Mouse (Mus musculus) ES-Bruce4 (cell line): Measurements from ENCODE around the gene Pnrc1. TPM values are rescaled to one million over a fixed set of nuclear protein-coding genes. Genes with fewer than 3 reads are reported as not detected.
"Not testable (repeated sequence)": the region's sequence is repeated elsewhere in the genome, so short reads cannot be mapped to it uniquely, and the experiment has no call there.

Experiments used
- H3K27ac ChIP-seq: 2 replicates; pipeline ENCODE4 v1.5.1; 2012; ENCODE audit warnings: low read length, inconsistent platforms; ENCODE audit not compliant: insufficient read depth
- H3K27me3 ChIP-seq: 2 replicates; pipeline ENCODE4 v1.6.1; 2012; ENCODE audit warnings: mild to moderate bottlenecking, low read length, inconsistent platforms; ENCODE audit not compliant: control insufficient read depth, poor library complexity, insufficient read depth, severe bottlenecking
- H3K36me3 ChIP-seq: 2 replicates; pipeline ENCODE4 v1.6.1; 2012; ENCODE audit warnings: inconsistent platforms, mild to moderate bottlenecking, low read length, moderate library complexity; ENCODE audit not compliant: control insufficient read depth, poor library complexity, insufficient read depth, severe bottlenecking
- H3K4me1 ChIP-seq: one replicate; pipeline ENCODE4 v1.8.1; 2011; ENCODE audit warnings: low read length; ENCODE audit not compliant: control insufficient read depth, insufficient read depth
- H3K4me3 ChIP-seq: 2 replicates; pipeline ENCODE4 v1.5.1; 2011; ENCODE audit warnings: low read depth, mild to moderate bottlenecking, low read length
- H3K9ac ChIP-seq: 2 replicates; pipeline ENCODE4 v1.6.1; 2012; ENCODE audit warnings: low read depth, mild to moderate bottlenecking, inconsistent platforms; ENCODE audit not compliant: poor library complexity, severe bottlenecking
- H3K9me3 ChIP-seq: replicated peaks from 2 replicates; pipeline ENCODE4 v1.6.1; 2012; ENCODE audit warnings: mild to moderate bottlenecking, low read length, inconsistent platforms; ENCODE audit not compliant: control insufficient read depth, poor library complexity, insufficient read depth, severe bottlenecking
- CTCF ChIP-seq: IDR thresholded peaks from one replicate; pipeline ENCODE4 v1.8.1; 2011; ENCODE audit warnings: low read depth, low read length
- EP300 ChIP-seq: IDR thresholded peaks from 2 replicates; pipeline ENCODE4 v1.6.1; 2011; ENCODE audit warnings: low read depth, low read length; ENCODE audit not compliant: insufficient read depth
- POLR2A ChIP-seq: IDR thresholded peaks from one replicate; pipeline ENCODE4 v1.8.1; 2011; ENCODE audit warnings: low read length; ENCODE audit not compliant: insufficient read depth
- polyA plus RNA-seq: library from polyadenylated mRNA; stranded (reverse); fragments of >200 nt; gene quantifications from 2 replicates; pipeline ENCODE4 v1.2.4, GENCODE M21; 2011; ENCODE audit warnings: low read depth; ENCODE audit not compliant: missing spikeins, insufficient read depth, insufficient read length

Gene Pnrc1
- polyA plus RNA-seq, 1 experiment: 72.9 TPM

- Histone ChIP-seq H3K27me3 (no peaks in the 10 kb centered on the region), H3K27ac (no peak overlapping the region)
- no peak for TF ChIP-seq CTCF
- TF ChIP-seq POLR2A: no peak
These were observed 21.0 kb upstream of the Pnrc1 start for GRCm38 (mm10) chr4:33310840-33311437.

GRCm38 (mm10) chr4:33309764-33310757, 20.1 kb upstream of the Pnrc1 start, which contains the start of gene Rngtt:
TSS of gene Rngtt (plus strand) at chr4:33310311.
- Histone ChIP-seq H3K4me3 (peak within 1 kb of the TSS; percentile 97), H3K36me3 (0 out of 2 replicates have a peak, but pooled peaks cover 3% of the 10 kb centered on the region), H3K27me3 (no peaks in the 10 kb centered on the region), H3K9me3 (no peaks in the 10 kb centered on the region), H3K27ac (peak within 1 kb of the TSS; percentile 29; the same call in 1 of the 2 replicates), H3K9ac (peak within 1 kb of the TSS; percentile 98), H3K4me1 (no peaks in the 10 kb centered on the region)
- TF ChIP-seq POLR2A (no peak), CTCF (no peak), EP300 (no peak)

More at GRCm38 (mm10) chr4:33310840-33311437, 21.0 kb upstream of the Pnrc1 start:
- peak overlapping the region; percentile 98 for H3K9ac ChIP-seq
- no peaks in the 10 kb centered on the region for H3K9me3 ChIP-seq
- peak overlapping the region; percentile 97 for H3K4me3 ChIP-seq
- H3K4me1 ChIP-seq: no peaks in the 10 kb centered on the region
- 0 out of 2 replicates have a peak, but pooled peaks cover 3% of the 10 kb centered on the region for H3K36me3 ChIP-seq

DNA sequence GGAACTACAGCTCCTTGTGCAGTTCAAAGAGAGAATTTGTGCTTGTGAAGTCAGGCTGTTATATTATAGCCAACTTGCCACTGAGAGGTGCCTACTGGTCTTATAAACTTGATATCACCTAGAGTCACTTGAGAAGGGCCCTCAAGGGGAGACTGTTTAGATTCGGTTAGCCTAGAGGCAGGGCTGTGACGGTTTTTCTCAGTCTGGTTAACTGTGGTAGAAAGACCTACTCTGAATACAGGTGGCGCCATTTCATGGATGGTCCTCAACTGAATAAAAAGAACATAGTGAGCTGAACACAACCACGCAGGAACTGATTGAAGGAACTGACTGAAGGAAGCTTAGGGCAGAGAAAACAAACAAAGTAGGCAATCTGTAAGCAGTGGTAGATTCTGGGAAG, 17.2 kb upstream of the Pnrc1 start:
- H3K9me3 ChIP-seq: peaks cover 5% of the 10 kb centered on the region; the same call in 1 of the 2 replicates
- no peaks in the 10 kb centered on the region for H3K27me3 ChIP-seq
- no peak overlapping the region for H3K9ac ChIP-seq
- H3K27ac ChIP-seq: peak overlapping the region; percentile 26; the same call in 1 of the 2 replicates
- H3K36me3 ChIP-seq: no peaks in the 10 kb centered on the region
- no peak for TF ChIP-seq POLR2A
- no peak for TF ChIP-seq EP300
- TF ChIP-seq CTCF: no peak
- no peaks in the 10 kb centered on the region for H3K4me1 ChIP-seq
- no peak overlapping the region for H3K4me3 ChIP-seq

DNA sequence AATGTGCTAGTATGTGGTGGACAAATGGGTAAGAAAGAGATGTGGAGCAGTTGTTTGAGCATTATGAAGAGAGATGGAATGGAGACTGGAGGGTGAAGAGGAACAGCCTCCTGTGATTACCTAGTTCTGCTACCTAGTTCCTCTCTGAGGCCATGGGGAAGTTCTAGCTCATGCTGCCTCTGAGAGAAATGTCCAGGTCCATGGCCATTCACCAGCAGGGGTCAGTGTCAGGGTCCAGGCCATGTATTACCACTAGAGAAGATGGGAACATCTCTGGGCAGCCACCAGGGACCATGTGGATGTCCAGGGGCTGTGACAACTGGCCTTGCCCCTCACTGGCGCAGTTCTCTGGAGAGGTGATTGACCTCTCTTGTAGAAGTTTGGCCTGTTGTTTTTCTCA, 13.1 kb upstream of the Pnrc1 start:
- TF ChIP-seq POLR2A (no peak), EP300 (no peak), CTCF (no peak)
- no peaks in the 10 kb centered on the region for H3K27me3 ChIP-seq
- H3K27ac ChIP-seq: no peak overlapping the region
- H3K36me3 ChIP-seq: no peaks in the 10 kb centered on the region
- no peaks in the 10 kb centered on the region for H3K4me1 ChIP-seq
- H3K9me3 ChIP-seq: peaks cover 23% of the 10 kb centered on the region
- no peak overlapping the region for H3K9ac ChIP-seq
- H3K4me3 ChIP-seq: no peak overlapping the region

- not testable (repeated sequence) for H3K36me3 ChIP-seq, H3K27ac ChIP-seq, H3K4me3 ChIP-seq
These were observed 11.1 kb upstream of the Pnrc1 start for GRCm38 (mm10) chr4:33300891-33301665.

More at GRCm38 (mm10) chr4:33300891-33301665, 11.1 kb upstream of the Pnrc1 start:
- H3K27me3 ChIP-seq, H3K9ac ChIP-seq, H3K4me1 ChIP-seq: not testable (repeated sequence)
- peaks cover 23% of the 10 kb centered on the region for H3K9me3 ChIP-seq
